Mouse (Mus musculus) erythroblast, embryonic 14.5 days (primary cell): ENCODE data around the gene Fank1.

Experiments
- GATA1 ChIP-seq: IDR thresholded peaks from 2 replicates; pipeline ENCODE4 v1.6.1; 2012; ENCODE audit warnings: low read length, inconsistent platforms, mixed read lengths
- TAL1 ChIP-seq: IDR thresholded peaks from 3 replicates; pipeline ENCODE4 v1.6.1; 2012; ENCODE audit warnings: low read length, inconsistent platforms, mixed read lengths

- TF ChIP-seq GATA1 (no peak), TAL1 (no peak)
These were observed 1.5 kb upstream of the Fank1 start for GRCm38 (mm10) chr7:133775179-133775578.
